Mouse (Mus musculus) heart, adult 2 months (tissue): Measurements from ENCODE around the gene Sytl1.

Experiments
- CTCF ChIP-seq: fragments of 200-600 bp; IDR thresholded peaks from 2 replicates; pipeline ENCODE4 v1.8.1; 2022; ENCODE audit warnings: antibody characterized with exemption, mild to moderate bottlenecking, moderate library complexity
- EP300 ChIP-seq: fragments of 200-500 bp; IDR thresholded peaks from 2 replicates; pipeline ENCODE4 v1.6.1; 2011; ENCODE audit warnings: low read depth, low read length, control low read depth; ENCODE audit not compliant: insufficient read depth

DNA sequence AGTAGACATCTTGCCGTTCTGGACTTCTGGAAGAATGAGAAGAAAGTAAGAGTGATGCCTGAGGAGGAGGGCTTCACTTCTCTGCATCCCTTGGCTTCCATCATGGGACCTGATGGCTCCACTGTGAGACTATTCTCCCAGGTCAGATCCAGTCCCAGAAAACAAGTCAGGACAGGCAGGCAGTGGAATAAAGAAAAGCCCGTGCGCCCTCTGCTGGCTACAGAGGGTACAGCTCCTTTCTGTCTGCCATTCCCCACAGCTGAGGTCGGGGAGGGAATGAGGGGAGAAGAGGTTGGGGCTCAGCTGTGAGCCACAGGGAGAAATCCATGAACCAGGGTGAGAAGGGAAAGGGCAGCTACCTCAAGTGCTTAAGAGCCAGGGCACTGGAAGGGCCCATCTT is 38.9 kb upstream of the Sytl1 start:
- TF ChIP-seq CTCF (peak; percentile 99), EP300 (no peak)
